Mouse (Mus musculus) adrenal gland, adult (tissue): ENCODE data around the gene Mettl16.

Experiments
- DNase-seq, 2 experiments: peaks; one replicate each; pipeline ENCODE4 v3.0.0; 2022 to 2023; ENCODE audit warnings: low spot score in 1 of 2; ENCODE audit not compliant: inconsistent age in 2 of 2

Gene Mettl16

GRCm38 (mm10) chr11:74770595-74771207 lies at the start of gene Mettl16:
Mettl16 (plus strand) TSS chr11:74770830.
- peak; percentile 94 to 99 for DNase-seq

- DNase-seq = no peak
Observed at GRCm38 (mm10) chr11:74721141-74721540, 49.5 kb upstream of the Mettl16 start.

- DNase-seq = peak in 1 of 2 experiments; percentile 43
Observed at GRCm38 (mm10) chr11:74721971-74722370, 48.7 kb upstream of the Mettl16 start.

- DNase-seq = peak; percentile 89 to 97
Observed at GRCm38 (mm10) chr11:74723357-74724234, 47.0 kb upstream of the Mettl16 start.

- peak; percentile 98 for DNase-seq
Observed at GRCm38 (mm10) chr11:74724235-74724791, 46.3 kb upstream of the Mettl16 start, which contains the start of gene Pafah1b1. Pafah1b1 (minus strand) TSS chr11:74724670.

- DNase-seq = peak; percentile 56 to 78
Observed at GRCm38 (mm10) chr11:74725181-74725580, 45.4 kb upstream of the Mettl16 start.

- no peak for DNase-seq
Observed at GRCm38 (mm10) chr11:74734917-74735316, 35.7 kb upstream of the Mettl16 start.

- no peak for DNase-seq
Observed at GRCm38 (mm10) chr11:74737861-74738260, 32.8 kb upstream of the Mettl16 start.

- DNase-seq = no peak
Observed at GRCm38 (mm10) chr11:74748022-74748421, 22.6 kb upstream of the Mettl16 start.

GRCm38 (mm10) chr11:74749241-74749640 lies 21.4 kb upstream of the Mettl16 start:
- DNase-seq = peak; percentile 71 to 80

- no peak for DNase-seq
Observed at GRCm38 (mm10) chr11:74750662-74751351, 19.8 kb upstream of the Mettl16 start.

- no peak for DNase-seq
Observed at GRCm38 (mm10) chr11:74751352-74752066, 19.1 kb upstream of the Mettl16 start.

GRCm38 (mm10) chr11:74756631-74757030 lies 14.0 kb upstream of the Mettl16 start:
- DNase-seq = peak; percentile 36

GRCm38 (mm10) chr11:74761011-74761705 lies 9.5 kb upstream of the Mettl16 start:
- peak in 1 of 2 experiments; percentile 42 for DNase-seq

GRCm38 (mm10) chr11:74763960-74764625 lies 6.5 kb upstream of the Mettl16 start:
- DNase-seq = no peak

- peak; percentile 89 to 94 for DNase-seq
Observed at GRCm38 (mm10) chr11:74767469-74767868, 3.2 kb upstream of the Mettl16 start.

GRCm38 (mm10) chr11:74768045-74768444 lies 2.6 kb upstream of the Mettl16 start:
- peak in 1 of 2 experiments; percentile 74 for DNase-seq

- DNase-seq = no peak
Observed at GRCm38 (mm10) chr11:74770037-74770436, 593 bp upstream of the Mettl16 start.

- DNase-seq = no peak
Observed at GRCm38 (mm10) chr11:74771234-74771633, 604 bp downstream of the Mettl16 start.
